Mouse (Mus musculus) hindbrain, embryonic 13.5 days (tissue): Measurements from ENCODE around the gene Zkscan3. TPM values are rescaled to one million over a fixed set of nuclear protein-coding genes. Genes with fewer than 3 reads are reported as not detected.

Experiments
- ATAC-seq: fragments of 200-750 bp; cut with Nextera tagmentation; 2 replicates; pipeline ENCODE4 v1.8.0; 2017; ENCODE audit warnings: moderate TSS enrichment; ENCODE audit not compliant: low FRiP score
- H3K27ac ChIP-seq: fragments of 300-500 bp; sonication (generic); 2 replicates; pipeline ENCODE4 v1.5.1; 2015; ENCODE audit warnings: inconsistent platforms, mild to moderate bottlenecking, moderate library complexity
- H3K27me3 ChIP-seq: fragments of 300-500 bp; sonication (generic); 2 replicates; pipeline ENCODE4 v1.6.1; 2015; ENCODE audit warnings: mild to moderate bottlenecking, inconsistent platforms
- H3K36me3 ChIP-seq: fragments of 300-500 bp; sonication (generic); 2 replicates; pipeline ENCODE4 v1.6.1; 2015; ENCODE audit warnings: mild to moderate bottlenecking, inconsistent platforms
- H3K4me1 ChIP-seq: fragments of 300-500 bp; sonication (generic); replicated peaks from 2 replicates; pipeline ENCODE4 v1.6.1; 2015; ENCODE audit warnings: inconsistent platforms
- H3K4me2 ChIP-seq: fragments of 300-500 bp; sonication (generic); 2 replicates; pipeline ENCODE4 v1.6.1; 2015; ENCODE audit warnings: inconsistent platforms, mild to moderate bottlenecking, moderate library complexity
- H3K4me3 ChIP-seq: fragments of 300-500 bp; sonication (generic); 2 replicates; pipeline ENCODE4 v1.5.1; 2015; ENCODE audit warnings: mild to moderate bottlenecking, inconsistent platforms
- H3K9ac ChIP-seq: fragments of 300-500 bp; sonication (generic); 2 replicates; pipeline ENCODE4 v1.6.1; 2015; ENCODE audit warnings: mild to moderate bottlenecking, inconsistent platforms
- H3K9me3 ChIP-seq: fragments of 300-500 bp; sonication (generic); 2 replicates; pipeline ENCODE4 v1.6.1; 2016; ENCODE audit warnings: inconsistent platforms
- WGBS: fragments of 180-500 bp; shearing (Covaris S2); methylation state at CpG from one replicate; pipeline ENCODE4 v1.1.7; 2015; 5-methylcytosine and 5-hydroxymethylcytosine counted together
- polyA plus RNA-seq: library from polyadenylated mRNA; unstranded; fragments of >200 nt; fragmentation: Nextera tagmentation; extraction: Ambion mirVana; gene quantifications from 2 replicates; pipeline ENCODE4 v1.2.1, GENCODE M21; 2015

The Zkscan3 gene
- 83.2 and 85.9 TPM in 2 replicates for polyA plus RNA-seq

DNA sequence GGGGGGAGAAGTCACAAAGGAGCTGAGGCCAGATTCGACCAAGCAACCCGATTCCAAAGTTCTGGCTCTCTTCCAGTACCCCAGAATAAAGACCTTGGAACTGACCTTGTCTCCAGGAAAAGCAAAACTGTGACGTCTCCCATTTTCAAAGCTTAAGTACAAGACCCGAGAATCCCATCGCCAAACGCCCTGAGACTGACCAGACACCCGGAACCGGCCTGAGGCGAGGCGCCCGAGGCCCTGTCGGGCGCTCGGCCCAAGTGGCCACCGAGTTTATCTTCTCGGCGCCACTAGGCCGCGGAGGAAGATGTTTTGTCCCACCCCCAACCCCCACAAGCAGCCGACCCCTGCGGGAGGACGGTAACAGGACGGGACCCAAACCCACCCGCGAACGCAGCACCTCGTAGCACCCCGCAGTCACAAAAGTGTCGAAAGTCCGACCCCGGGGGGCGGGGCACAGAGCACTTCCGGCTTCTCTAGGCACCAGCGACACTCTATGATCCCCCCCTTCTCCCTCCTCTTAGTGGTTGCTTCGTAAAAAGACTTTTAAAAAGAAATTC lies at the start of gene Zkscan3:
Gene Zkscan3 (minus strand): TSS at position 469 of the 560 bp plus-strand sequence.
- peaks cover 7% of the 10 kb centered on the region for H3K27me3 ChIP-seq
- WGBS: under 1% methylated on average over 35 of the region's 35 CpGs

DNA sequence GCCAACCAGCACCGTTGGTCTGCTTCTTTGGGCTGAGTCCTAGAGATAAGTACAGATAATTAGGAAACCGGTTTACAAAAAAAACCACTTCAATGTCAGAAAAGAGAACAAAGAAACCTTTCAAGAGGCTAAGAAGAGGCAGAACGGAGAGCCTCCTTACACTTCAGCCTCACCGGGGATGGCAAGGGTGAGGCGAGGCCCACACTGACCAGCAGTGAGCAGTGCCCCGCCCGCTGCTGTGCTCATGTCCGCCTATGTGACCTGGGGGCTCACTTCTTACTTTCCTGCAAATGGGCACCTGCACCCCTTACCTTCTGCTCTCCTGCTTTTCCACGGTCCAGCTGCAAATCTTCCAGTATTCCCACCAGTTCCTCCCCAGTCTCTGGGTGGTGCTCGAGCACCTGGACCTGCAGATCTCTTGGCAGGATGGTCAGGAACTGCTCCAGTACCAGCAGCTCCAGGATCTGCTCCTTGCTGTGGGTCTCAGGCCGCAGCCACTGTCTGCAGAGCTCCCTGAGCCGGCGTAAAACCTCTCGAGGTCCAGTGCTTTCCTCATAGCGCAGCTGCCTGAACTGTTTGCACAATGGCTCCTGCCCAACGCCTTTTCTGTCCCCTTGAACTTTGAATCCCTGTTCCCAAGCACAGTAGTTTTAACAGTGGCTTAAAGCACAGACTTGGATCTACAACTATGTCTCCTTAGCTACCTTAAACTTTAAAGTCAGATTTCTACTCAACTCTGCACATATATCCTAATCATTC lies 45.5 kb upstream of the Zkscan3 start:
- Histone ChIP-seq H3K36me3 (peaks cover 65% of the 10 kb centered on the region), H3K27ac (no peak overlapping the region), H3K9me3 (no peaks in the 10 kb centered on the region), H3K4me1 (peaks cover 21% of the 10 kb centered on the region), H3K27me3 (no peaks in the 10 kb centered on the region), H3K9ac (no peak overlapping the region), H3K4me3 (no peak overlapping the region), H3K4me2 (no peak overlapping the region)
- WGBS: 88% methylated on average over 16 of the region's 16 CpGs
- no peak for ATAC-seq

More for the DNA sequence above, at the start of gene Zkscan3:
- Histone ChIP-seq H3K4me3 (peak within 1 kb of the TSS; percentile 79), H3K4me1 (peaks cover 28% of the 10 kb centered on the region), H3K9ac (peak within 1 kb of the TSS; percentile 85), H3K9me3 (no peaks in the 10 kb centered on the region), H3K36me3 (peaks cover 13% of the 10 kb centered on the region), H3K27ac (peak within 1 kb of the TSS; percentile 67), H3K4me2 (peak within 1 kb of the TSS; percentile 82)
- ATAC-seq: peak; percentile 96

DNA sequence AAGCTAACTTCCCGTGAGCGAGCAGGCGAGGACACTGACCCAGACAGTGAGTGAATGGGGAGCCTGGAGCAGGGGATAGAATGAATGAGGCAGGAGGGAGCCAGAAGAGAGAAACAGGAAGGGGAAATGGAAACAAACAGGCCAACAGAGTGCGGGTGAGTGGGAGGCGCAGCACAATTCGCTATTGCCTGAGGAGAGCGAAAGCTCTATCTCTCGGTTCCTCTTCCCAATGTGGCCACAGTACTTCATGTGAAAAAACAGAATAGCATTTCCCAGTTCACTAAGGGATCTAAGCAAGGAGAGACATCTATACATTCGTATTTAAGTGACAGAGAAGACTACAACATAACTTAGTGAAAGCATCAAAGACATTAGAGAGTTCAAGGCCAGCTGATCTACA lies 44.2 kb upstream of the Zkscan3 start:
- Histone ChIP-seq H3K36me3 (peaks cover 70% of the 10 kb centered on the region), H3K4me2 (no peak overlapping the region), H3K27ac (no peak overlapping the region), H3K9ac (no peak overlapping the region), H3K4me3 (no peak overlapping the region), H3K9me3 (no peaks in the 10 kb centered on the region), H3K4me1 (peaks cover 9% of the 10 kb centered on the region), H3K27me3 (no peaks in the 10 kb centered on the region)
- no peak for ATAC-seq
- WGBS: 93% methylated on average over 9 of the region's 9 CpGs

DNA sequence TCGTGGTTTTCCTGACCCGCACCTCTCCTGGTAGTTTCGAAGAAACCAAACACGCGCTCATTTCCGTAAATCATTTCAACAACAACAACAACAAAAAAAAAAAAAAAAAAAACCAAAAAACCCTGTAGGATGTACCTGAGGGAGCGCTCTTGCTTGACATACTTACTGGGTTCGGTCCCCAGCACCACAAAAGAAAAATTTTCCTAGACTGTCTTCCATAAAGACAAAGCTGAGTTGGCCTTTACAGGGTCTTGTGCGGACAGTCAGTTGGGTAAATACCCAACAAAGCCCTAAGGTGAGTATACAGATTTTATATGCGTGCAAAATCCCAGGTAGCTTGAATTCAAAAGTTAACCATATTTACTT lies 38.6 kb upstream of the Zkscan3 start:
- Histone ChIP-seq H3K4me3 (peak overlapping the region; percentile 59), H3K4me2 (peak overlapping the region; percentile 81), H3K4me1 (peaks cover 14% of the 10 kb centered on the region), H3K27ac (peak overlapping the region; percentile 89), H3K9ac (peak overlapping the region; percentile 81), H3K9me3 (no peaks in the 10 kb centered on the region), H3K36me3 (peaks cover 34% of the 10 kb centered on the region), H3K27me3 (no peaks in the 10 kb centered on the region)
- ATAC-seq: peak; percentile 57
- 18% methylated on average over 10 of the region's 10 CpGs for WGBS

DNA sequence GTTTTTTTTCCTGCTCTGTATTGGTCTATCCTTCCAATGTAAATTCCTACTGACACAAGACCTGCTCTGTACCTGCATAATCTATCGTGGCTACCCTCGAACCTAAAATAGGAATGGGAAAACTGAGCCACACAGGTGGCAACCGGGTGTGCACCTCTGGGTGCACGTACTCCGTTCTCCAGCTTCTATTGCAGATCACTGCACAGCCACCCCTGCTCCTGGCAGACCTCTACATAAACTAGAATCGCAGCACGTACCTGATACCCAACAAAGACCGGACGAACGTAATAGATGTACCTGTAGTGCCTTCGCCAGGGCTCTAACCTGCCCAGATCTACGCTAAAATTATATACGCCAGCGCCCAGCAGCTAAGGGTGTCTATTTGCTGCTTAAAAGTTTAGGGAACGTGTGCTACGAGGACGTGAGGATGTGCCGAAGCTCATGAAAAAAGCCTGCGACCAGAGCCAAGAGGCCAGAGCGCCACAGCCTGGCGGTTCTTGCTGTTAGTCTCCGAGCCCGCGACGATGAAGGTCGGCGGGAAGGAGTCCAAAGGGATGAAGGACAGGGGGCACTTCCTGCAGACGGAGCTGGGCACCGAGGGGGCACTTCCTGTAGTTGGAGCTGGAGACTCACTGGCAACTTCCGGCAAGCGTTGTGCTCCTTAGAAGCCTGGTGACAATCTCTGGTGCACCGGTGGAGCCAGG lies 38.1 kb upstream of the Zkscan3 start, which contains the start of gene Pgbd1:
Gene Pgbd1 (minus strand): TSS at position 556 of the 704 bp plus-strand sequence.
- Histone ChIP-seq H3K4me1 (peaks cover 14% of the 10 kb centered on the region), H3K4me3 (peak within 1 kb of the TSS; percentile 59), H3K9me3 (no peaks in the 10 kb centered on the region), H3K27ac (peak within 1 kb of the TSS; percentile 89), H3K36me3 (peaks cover 29% of the 10 kb centered on the region), H3K27me3 (no peaks in the 10 kb centered on the region), H3K4me2 (peak within 1 kb of the TSS; percentile 81), H3K9ac (peak within 1 kb of the TSS; percentile 81)
- WGBS: 2% methylated on average over 32 of the region's 32 CpGs
- peak; percentile 97 for ATAC-seq

DNA sequence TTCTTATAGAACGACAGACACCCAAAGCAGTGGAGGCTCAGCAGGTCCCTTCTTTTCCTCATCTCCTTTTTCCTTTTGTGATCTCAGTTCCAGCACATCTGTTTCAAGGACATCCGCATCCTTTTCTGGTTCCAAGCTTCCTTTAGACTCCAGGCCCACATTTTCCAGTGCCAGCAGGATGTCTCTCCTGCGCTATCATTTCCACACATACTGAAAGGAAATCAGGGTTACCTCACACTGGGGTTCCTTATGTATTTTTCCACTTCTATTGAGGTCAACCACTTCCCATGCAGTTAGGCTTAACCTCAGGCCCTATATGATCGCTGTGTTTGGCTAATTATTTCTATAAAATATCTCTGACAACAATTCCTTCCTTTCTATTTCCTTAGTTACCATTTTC lies 32.9 kb upstream of the Zkscan3 start:
- Histone ChIP-seq H3K9ac (no peak overlapping the region), H3K27ac (no peak overlapping the region), H3K4me1 (peaks cover 8% of the 10 kb centered on the region), H3K27me3 (no peaks in the 10 kb centered on the region), H3K4me2 (no peak overlapping the region), H3K9me3 (no peaks in the 10 kb centered on the region), H3K4me3 (no peak overlapping the region), H3K36me3 (peaks cover 5% of the 10 kb centered on the region; the same call in 1 of the 2 replicates)
- WGBS: 89% methylated on average over 4 of the region's 4 CpGs
- no peak for ATAC-seq

DNA sequence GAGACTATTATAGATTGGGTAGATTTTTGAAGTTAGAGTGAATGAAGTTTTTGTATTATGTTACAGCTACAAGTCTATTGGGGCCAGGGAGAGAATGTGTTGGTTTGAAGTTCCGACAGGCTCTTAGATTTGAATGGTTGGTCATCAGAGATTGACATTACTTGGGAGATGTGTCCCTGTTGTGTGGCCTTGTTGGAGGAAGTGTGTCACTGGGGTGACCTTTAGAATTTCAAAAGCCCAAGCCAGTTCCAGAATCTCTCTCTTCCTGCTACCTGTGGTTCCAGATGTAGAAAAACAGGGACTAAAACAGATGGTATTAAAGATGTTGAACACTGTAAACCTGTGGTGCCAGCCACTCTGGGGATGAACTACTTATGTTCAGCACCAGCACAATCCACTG lies 25.1 kb upstream of the Zkscan3 start:
- Histone ChIP-seq H3K9me3 (no peaks in the 10 kb centered on the region), H3K9ac (no peak overlapping the region), H3K27ac (no peak overlapping the region), H3K27me3 (no peaks in the 10 kb centered on the region), H3K4me2 (no peak overlapping the region), H3K4me1 (no peaks in the 10 kb centered on the region), H3K4me3 (no peak overlapping the region), H3K36me3 (peaks cover 5% of the 10 kb centered on the region; the same call in 1 of the 2 replicates)
- ATAC-seq: no peak
- WGBS: 97% methylated on average over 1 of the region's 1 CpGs

DNA sequence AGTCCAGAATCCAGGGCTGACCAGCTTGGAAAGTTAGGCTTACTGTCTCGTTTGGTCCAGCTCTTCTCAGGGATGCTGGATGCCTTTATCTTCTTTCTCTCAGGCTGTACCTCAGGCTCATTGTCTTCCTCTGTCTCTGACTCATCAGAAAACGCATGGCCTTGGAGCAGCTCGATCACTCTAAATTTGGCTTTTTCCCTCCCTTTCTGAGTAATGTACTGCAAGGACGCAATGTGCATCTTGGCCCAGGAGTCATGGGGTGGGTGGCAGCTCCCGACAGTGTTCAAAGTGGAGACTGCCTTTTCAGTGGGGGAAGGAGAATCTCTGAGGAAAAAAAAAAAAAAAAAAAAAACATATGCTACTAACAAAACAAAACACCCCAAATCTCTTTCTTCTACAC lies 20.7 kb upstream of the Zkscan3 start:
- Histone ChIP-seq H3K4me3 (no peak overlapping the region), H3K4me2 (no peak overlapping the region), H3K9ac (no peak overlapping the region), H3K4me1 (no peaks in the 10 kb centered on the region), H3K9me3 (no peaks in the 10 kb centered on the region), H3K27ac (no peak overlapping the region), H3K36me3 (no peaks in the 10 kb centered on the region), H3K27me3 (no peaks in the 10 kb centered on the region)
- ATAC-seq: no peak
- WGBS: 62% methylated on average over 5 of the region's 5 CpGs

DNA sequence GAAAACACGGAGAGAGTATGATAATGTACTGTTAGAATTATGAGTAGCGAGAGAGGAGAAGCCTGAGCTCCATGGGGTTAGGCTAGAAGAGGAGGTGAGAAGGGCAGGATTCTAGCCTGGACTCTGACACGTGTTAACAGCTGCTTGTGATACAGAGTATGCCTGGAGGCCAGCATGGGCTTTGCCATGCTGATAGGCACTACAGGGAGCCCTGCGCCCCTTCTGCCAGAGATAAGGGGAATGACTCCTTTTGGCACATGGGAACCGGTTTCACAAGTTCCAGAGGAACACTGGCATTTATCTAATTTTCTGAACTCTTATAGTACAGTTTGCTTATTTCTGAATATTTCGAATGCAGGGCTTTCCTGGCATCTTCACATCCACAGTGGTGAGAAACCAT lies 16.3 kb upstream of the Zkscan3 start:
- no peaks in the 10 kb centered on the region for H3K36me3 ChIP-seq
- H3K4me1 ChIP-seq: no peaks in the 10 kb centered on the region
- H3K4me2 ChIP-seq: no peak overlapping the region
- 70% methylated on average over 6 of the region's 6 CpGs for WGBS
- H3K27me3 ChIP-seq: no peaks in the 10 kb centered on the region
- no peak for ATAC-seq
- H3K9ac ChIP-seq: no peak overlapping the region
- no peak overlapping the region for H3K27ac ChIP-seq
- H3K9me3 ChIP-seq: no peaks in the 10 kb centered on the region
- no peak overlapping the region for H3K4me3 ChIP-seq

DNA sequence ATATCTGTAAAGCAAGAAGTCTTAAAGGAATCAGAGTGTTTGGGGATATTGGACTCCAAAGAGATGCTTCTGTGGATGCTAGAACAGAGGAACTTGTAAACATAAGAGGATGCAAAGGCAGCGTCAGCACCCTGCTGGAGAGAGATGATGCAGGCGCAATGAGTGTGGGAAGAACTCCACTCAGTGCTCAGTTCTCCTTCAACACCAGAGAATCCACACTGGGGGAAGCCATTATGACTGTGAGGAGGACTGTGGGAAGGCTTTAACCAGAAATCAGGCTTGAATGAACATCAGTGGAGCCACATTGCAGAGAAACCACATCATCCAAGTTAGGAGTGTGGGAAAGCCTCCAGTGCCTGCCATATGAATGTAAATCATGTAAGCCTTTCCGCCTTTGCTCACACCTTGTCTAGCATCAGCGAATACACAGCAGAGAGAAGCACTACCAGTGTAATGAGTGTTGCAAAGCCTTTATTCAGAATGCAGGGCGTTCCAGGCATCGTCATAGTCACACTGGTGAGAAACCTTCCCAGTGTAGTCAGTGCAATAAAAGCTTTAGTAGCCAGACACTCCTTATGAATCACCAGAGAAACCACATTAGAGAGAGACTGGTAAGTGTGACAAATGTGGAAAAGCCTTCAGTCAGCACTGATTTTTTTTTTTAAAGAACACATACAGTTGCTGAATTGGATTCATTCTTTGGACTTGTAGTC lies 14.9 kb upstream of the Zkscan3 start:
- Histone ChIP-seq H3K27ac (no peak overlapping the region), H3K9me3 (no peaks in the 10 kb centered on the region), H3K9ac (no peak overlapping the region), H3K4me3 (no peak overlapping the region), H3K27me3 (no peaks in the 10 kb centered on the region), H3K36me3 (no peaks in the 10 kb centered on the region), H3K4me2 (no peak overlapping the region), H3K4me1 (no peaks in the 10 kb centered on the region)
- ATAC-seq: no peak
- WGBS: 81% methylated on average over 6 of the region's 6 CpGs

DNA sequence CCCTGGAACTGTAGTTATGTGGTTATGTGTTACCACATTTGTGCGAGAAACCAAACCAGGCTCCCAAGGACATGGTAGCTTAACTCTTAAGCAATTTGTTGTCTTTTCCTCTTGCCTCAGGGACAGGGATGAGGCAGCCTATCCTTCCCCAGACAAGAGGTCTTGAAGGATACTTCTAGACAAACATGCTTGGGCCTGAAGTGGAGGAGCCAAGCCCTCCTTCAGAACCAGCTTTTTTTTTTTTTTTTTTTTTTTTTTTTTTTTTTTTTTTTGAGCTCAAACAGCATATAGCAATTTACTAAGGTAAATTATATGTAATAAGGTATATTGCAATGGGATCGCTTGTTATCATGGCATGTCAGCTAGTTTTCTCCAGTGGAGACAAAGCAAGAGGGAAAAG lies 13.2 kb upstream of the Zkscan3 start:
- H3K9ac ChIP-seq: no peak overlapping the region
- ATAC-seq: no peak
- H3K9me3 ChIP-seq: no peaks in the 10 kb centered on the region
- H3K36me3 ChIP-seq: no peaks in the 10 kb centered on the region
- WGBS: 96% methylated on average over 2 of the region's 2 CpGs
- H3K4me2 ChIP-seq: no peak overlapping the region
- no peak overlapping the region for H3K27ac ChIP-seq
- H3K4me1 ChIP-seq: no peaks in the 10 kb centered on the region
- no peak overlapping the region for H3K4me3 ChIP-seq
- H3K27me3 ChIP-seq: no peaks in the 10 kb centered on the region

DNA sequence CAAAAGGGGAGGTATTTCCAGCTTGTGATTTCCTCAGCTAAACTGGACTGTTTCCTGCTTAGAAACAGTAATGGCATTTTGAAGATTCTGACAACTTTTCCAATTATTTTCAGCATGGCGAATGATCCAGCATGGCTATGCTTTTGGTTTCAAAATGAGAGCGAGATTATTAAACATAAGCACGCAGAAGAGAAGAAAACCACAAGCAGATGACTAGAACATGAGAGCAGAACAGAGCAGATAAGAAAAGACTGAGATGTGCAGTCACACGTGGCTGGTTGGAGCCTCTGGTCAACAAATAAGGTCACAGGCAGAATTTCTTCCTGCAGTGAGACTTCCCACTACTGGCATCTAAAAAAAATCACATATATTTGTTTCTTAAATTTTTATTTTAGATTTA lies 12.7 kb upstream of the Zkscan3 start:
- Histone ChIP-seq H3K27me3 (no peaks in the 10 kb centered on the region), H3K9me3 (no peaks in the 10 kb centered on the region), H3K36me3 (no peaks in the 10 kb centered on the region), H3K9ac (no peak overlapping the region), H3K4me2 (no peak overlapping the region), H3K27ac (no peak overlapping the region), H3K4me3 (no peak overlapping the region), H3K4me1 (no peaks in the 10 kb centered on the region)
- ATAC-seq: no peak
- 81% methylated on average over 4 of the region's 4 CpGs for WGBS
